Mouse (Mus musculus) cerebellum, adult 11-12 months (tissue): Measurements from ENCODE around the gene Nfix.

Experiments
- DNase-seq: peaks from one replicate; pipeline ENCODE4 v3.0.0; 2022

Gene Nfix

DNA sequence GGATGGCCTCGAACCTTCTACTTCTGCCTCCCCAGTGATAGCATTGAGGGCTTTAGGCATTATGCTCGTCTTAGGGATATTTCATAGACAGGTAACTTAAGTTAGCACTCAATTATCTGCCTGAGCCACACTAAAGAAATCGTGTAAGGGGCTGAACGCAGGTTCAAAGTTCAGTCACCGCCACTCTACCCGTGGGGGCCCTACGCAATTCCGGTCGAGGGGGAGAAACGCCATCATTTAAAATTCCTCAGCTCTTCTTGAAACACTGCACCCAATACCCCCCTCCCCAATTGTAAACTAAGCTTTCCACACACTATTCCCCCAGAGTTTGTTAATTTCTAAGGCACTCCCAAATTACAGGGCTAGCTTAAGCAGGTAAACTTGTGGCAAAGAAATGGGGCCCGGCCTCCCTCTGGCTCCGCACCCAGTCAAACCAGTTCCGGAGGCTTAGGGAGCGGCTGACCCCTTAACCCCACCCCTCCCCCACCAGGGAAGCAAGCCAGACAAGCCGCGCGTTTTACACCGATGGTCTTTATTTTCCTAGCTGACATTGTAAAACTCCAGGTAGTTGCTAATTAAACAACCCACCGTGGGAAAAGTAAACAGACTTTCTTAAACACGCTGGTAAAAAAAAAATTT, 139.2 kb downstream of the Nfix start:
- DNase-seq, result no peak

DNA sequence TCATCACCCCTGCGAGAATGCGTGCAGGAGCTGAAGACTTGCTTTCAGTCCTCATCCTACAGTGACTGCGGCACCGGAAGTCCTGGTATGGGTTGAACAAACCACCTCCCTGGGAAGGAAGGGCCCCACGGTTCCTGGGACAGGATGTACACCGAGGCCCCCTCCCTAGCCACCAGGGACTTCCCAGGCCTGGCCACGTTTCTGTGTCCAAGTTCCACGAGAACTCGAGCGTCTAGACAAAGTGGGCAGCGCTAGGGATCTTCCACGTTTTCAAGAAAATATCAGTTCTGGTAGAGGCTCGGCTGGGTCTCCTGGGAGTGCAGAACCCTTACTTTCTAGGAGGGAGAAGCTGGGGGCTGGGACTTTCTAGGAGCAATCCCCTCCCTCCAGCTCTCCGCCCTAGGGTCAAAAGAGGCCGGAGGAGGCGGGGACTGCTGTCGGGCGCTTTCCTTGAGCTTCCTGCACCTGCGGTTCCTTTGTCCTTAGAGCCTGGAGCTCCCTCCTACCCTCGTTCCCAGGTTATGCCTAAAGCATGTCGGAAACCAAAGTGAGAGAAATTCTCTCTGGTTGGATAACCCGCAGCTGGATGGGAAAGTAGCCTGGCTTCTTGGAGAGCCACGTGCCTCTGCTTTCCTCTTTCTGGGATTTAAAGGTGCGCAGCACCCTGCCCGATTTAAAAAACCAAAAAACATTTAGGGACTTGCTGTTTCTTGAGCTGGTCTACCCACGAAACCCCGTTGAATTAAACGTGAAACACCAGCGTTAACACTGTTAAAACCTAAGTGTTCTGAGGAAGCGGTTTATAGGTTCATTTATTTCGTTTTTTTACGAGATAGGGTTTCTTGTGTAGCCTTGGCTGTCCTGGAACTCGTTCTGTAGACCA, 140.0 kb downstream of the Nfix start:
- DNase-seq, result no peak

DNA sequence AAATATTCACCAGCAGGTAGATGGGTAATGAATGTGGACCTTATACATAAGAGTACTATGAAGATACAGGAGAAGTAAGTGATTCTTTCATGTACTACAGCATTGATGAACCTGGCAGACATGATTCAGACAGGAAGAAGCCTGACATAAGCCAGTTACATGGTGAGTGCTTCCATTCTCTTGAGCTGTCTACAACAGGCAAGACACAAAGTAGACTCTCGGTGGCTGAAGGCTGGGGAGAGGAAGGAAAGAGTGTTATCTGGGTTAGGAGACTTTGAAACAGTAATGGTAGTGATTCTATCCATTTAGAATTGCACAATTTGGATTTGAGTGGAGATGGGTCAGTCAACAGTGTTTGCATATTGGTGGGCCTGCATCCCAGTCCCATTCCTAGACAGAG, 141.2 kb downstream of the Nfix start:
- no peak for DNase-seq

DNA sequence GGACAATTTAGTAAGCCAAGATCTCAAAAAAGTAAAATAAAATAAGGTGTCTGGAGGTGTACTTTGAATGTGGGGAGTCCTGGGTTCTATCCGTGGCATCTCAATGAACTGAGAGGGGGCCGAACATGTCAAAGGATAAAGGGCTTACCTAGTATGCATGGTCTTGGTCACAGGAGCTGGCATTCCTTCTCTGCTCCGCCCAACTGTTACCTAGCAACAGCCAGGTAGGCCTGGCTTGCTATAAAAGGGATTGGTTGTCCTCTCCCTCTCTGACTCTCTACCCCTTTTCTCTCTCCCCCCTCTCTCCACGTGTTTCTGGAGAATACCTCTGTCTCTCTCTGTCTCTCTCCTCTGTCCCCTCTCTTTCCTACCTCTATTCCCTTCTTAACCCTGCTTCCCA, 142.5 kb downstream of the Nfix start:
- no peak for DNase-seq

DNA sequence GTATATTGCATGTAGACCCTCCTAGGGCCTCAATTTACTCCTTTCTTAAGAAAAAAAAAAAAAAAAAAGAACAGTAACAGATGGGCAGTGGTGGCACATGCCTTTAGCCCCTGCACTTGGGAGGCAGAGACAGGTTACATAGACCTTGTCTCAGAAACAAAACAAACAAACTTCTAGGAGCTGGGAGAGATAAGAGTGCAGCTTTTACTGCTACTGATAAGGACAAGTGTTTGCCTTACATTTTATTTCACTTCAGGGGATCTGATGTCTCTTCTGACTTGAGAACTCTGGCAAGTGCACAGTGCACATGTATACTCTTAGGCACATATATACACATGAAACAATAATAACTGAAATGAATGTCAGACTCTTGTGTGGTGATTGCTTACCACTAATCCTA, 142.9 kb downstream of the Nfix start:
- no peak for DNase-seq

DNA sequence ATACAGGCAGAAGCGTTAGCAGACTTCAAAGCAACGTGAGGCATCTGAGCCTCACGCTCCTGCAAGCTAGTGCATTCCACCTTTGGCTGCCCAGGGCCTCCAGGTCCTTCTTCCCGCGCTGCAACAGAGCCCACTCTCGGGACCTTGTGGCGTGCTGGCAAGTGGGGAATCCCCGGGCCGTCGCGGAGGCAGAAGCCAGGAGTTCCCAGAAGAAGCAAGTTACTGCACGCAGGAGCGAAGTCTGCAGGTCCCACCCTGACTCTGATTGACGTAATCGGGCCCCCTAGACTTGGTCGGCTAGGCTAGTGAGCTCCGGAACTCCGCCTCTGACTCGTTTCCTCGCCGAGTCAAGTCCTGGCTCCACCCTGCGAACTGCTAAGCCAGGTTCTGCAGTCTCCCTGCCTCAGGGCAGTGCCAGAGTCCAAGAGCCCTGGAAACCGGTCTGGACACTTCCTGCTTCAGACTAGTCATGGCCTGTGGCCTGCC, 143.5 kb downstream of the Nfix start:
- DNase-seq, result peak; percentile 55

DNA sequence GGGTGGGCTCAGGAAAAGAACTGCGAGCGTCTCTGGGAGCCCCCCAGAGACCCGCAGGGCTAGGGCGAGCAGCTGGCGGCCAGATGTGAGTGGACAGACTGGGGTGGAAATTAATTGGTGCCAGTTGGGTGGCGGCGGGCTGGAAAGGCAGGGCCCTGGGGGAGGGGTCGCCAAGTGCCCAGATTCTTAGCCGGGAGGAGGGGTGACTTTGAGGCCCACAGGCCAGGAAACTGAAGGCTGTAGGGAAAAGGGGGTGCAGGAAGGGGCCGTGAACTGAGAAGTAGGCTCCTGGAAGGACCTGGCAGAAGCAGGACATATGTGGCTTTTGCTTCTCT, 144.0 kb downstream of the Nfix start:
- DNase-seq, result no peak

DNA sequence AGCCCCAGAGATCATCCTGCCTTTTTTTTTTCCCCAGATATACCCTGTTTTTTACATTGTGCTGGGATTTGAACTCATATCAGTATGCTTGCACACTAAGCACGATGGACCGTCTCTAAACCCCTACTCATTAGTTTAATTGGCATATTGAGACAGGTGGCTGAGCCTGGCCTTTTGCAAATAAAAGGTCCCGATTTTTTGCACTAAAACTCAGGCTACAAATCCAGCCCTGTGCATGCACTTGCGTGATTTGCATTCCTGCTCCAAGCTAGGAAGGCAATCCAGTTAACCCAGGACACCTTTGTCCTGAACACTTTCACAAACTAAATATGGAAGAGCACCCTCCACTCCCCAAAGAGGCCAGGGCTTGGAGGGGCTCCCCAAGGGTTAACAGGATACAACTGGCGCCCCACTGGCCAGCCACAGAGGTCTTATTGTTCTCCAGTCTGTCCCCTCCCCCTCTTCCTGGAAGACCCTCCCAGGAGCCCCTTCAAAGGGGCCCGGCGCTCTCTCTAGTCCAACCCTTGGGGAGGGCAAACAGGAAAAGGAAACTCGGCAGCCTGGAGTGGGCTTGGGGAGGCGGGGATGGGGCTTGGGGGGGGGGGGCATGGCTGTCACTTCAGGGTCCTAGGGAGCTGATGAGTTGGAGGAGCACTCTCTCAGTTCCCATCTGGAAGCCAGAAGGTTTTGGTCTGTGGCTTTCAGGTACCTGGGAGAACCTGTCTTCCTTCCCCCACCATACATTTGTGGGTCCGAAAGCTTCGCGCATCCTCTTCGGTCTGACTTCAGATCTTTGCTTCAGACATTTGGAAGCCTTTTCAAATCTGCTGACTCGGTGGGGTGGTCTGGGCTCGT, 144.6 kb downstream of the Nfix start:
- no peak for DNase-seq

DNA sequence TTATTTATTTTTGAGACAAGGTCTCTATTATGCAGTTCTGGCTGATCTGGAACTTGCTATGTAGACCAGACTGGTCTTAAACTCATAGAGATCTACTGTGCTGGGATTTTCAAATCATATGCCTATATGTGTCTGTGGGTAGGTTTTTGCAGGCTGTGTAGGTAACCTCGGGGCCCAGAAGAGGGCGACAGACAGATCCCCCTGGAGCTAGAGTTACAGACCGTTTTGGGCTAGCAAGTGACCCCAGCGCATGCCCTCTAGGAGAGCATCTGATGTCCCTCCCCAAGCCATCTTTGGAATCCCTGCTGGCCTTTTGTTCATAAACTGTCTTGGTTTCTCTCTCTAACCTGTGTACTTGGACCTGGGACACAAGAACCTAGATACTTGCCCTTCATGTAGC, 145.5 kb downstream of the Nfix start:
- no peak for DNase-seq

DNA sequence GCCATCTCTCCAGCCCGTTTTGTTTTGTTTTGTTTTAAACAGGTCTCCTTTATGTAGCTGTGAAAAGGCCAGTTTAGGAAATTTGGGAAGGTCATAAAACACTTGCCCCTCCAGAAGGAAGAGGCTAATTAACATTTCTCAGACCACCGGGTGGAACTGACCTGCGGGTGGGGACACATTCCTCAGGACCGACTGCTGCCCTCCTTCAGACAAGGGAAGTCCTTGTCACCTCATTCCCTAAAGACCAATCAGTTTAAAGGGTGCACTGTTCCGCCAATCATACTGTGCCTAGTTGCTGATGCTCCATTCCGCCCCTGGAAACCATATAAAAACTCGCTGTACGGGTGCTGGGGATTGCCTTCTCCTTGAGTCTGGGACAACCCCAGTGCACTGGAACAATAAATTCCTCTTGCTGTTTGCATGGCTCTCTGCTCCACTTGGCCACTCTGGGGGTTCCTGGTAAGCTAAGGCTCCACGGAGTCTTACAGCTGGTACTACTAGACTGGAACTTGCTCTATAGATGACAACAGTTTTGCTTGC, 147.0 kb downstream of the Nfix start:
- DNase-seq, result no peak

DNA sequence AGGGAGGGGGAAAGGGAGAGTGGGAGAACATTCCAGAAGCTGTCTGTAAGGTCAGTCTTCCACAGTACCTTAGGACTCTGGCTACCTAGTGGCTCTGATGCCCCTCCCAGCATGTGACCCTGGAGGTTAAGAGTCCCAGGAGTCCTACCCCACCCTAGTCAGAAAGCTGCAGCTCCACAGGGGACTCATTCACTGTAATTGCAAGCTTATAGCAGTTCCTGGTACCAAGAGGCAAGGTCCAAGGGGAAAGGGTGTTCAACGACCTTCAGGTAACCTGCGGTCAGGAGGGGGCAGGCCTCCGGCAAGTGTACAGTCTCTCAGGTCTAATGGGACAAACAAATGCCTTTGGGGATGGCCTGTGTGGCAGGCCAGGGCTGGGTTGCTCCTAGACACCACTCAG, 149.9 kb downstream of the Nfix start:
- no peak for DNase-seq
